Mouse (Mus musculus) limb, embryonic 11.5 days (tissue): ENCODE measurements at regions not wholly inside any gene's neighbourhood (a gene's known extent, or its start where the extent isn't known, plus 50 kb on each side); places are given as distances from the start of the nearest gene placed in this dataset.
"Not testable (repeated sequence)": the region's sequence is repeated elsewhere in the genome, so short reads cannot be mapped to it uniquely, and the experiment has no call there.

Experiments
- ATAC-seq: fragments of 200-750 bp; cut with Nextera tagmentation; 2 replicates; pipeline ENCODE4 v1.8.0; 2017; ENCODE audit warnings: low read depth; ENCODE audit not compliant: insufficient number of reproducible peaks, low FRiP score, low TSS enrichment
- DNase-seq: peaks from one replicate; pipeline ENCODE4 v3.0.0-alpha.2; 2015; ENCODE audit warnings: low spot score
- H3K27ac ChIP-seq: fragments of 300-500 bp; sonication (generic); replicated peaks from 2 replicates; pipeline ENCODE4 v1.5.1; 2014; ENCODE audit warnings: low read depth, mild to moderate bottlenecking, low read length
- H3K27me3 ChIP-seq: fragments of 300-500 bp; sonication (generic); 2 replicates; pipeline ENCODE4 v1.6.1; 2014; ENCODE audit warnings: mild to moderate bottlenecking, low read length, mixed read lengths; ENCODE audit not compliant: control insufficient read depth, insufficient read depth
- H3K36me3 ChIP-seq: fragments of 300-500 bp; sonication (generic); 2 replicates; pipeline ENCODE4 v1.6.1; 2014; ENCODE audit warnings: mild to moderate bottlenecking, low read length, moderate library complexity, mixed read lengths; ENCODE audit not compliant: control insufficient read depth, insufficient read depth
- H3K4me1 ChIP-seq: fragments of 300-500 bp; sonication (generic); 2 replicates; pipeline ENCODE4 v1.6.1; 2014; ENCODE audit warnings: low read length, mixed read lengths; ENCODE audit not compliant: control insufficient read depth, insufficient read depth
- H3K4me2 ChIP-seq: fragments of 300-500 bp; sonication (generic); 2 replicates; pipeline ENCODE4 v1.6.1; 2014; ENCODE audit warnings: low read depth, mild to moderate bottlenecking, moderate library complexity; ENCODE audit not compliant: severe bottlenecking
- H3K4me3 ChIP-seq: fragments of 300-500 bp; sonication (generic); 2 replicates; pipeline ENCODE4 v1.5.1; 2014; ENCODE audit warnings: low read depth, low read length
- H3K9ac ChIP-seq: fragments of 300-500 bp; sonication (generic); 2 replicates; pipeline ENCODE4 v1.6.1; 2014; ENCODE audit warnings: mild to moderate bottlenecking, low read length
- H3K9me3 ChIP-seq: fragments of 300-500 bp; sonication (generic); 2 replicates; pipeline ENCODE4 v1.6.1; 2016; ENCODE audit warnings: low read length; ENCODE audit not compliant: control insufficient read depth
- WGBS: fragments of 180-500 bp; shearing (Covaris S2); extraction: QIAGEN DNeasy Blood & Tissue Kit; methylation state at CpG from one replicate; pipeline ENCODE4 v1.1.7; 2014; 5-methylcytosine and 5-hydroxymethylcytosine counted together

- DNase-seq, result no peak
- Histone ChIP-seq H3K4me1 (no peaks in the 10 kb centered on the region), H3K27me3 (no peaks in the 10 kb centered on the region), H3K9ac (no peak overlapping the region), H3K27ac (no peak overlapping the region), H3K4me2 (no peak overlapping the region), H3K36me3 (no peaks in the 10 kb centered on the region), H3K9me3 (no peaks in the 10 kb centered on the region), H3K4me3 (no peak overlapping the region)
- WGBS, result 80% methylated on average over 5 of the region's 5 CpGs
- no peak for ATAC-seq
Observed at GRCm38 (mm10) chr14:54000527-54000926, 253.4 kb downstream of the Dad1 start.

- no peaks in the 10 kb centered on the region for H3K36me3 ChIP-seq
- H3K9ac ChIP-seq, result no peak overlapping the region
- H3K27me3 ChIP-seq, result no peaks in the 10 kb centered on the region
- H3K4me1 ChIP-seq, result no peaks in the 10 kb centered on the region
- no peaks in the 10 kb centered on the region for H3K9me3 ChIP-seq
- WGBS, result 71% methylated on average over 2 of the region's 2 CpGs
- DNase-seq (no peak), ATAC-seq (no peak)
- H3K4me2 ChIP-seq, result no peak overlapping the region
- H3K27ac ChIP-seq, result no peak overlapping the region
- no peak overlapping the region for H3K4me3 ChIP-seq
Observed at GRCm38 (mm10) chr14:53993427-53993826, 260.5 kb downstream of the Dad1 start.

- Histone ChIP-seq H3K4me3 (no peak overlapping the region), H3K36me3 (no peaks in the 10 kb centered on the region), H3K4me2 (no peak overlapping the region), H3K9me3 (no peaks in the 10 kb centered on the region), H3K9ac (no peak overlapping the region), H3K4me1 (no peaks in the 10 kb centered on the region), H3K27ac (no peak overlapping the region), H3K27me3 (no peaks in the 10 kb centered on the region)
- ATAC-seq (no peak), DNase-seq (no peak)
- 75% methylated on average over 11 of the region's 11 CpGs for WGBS
Observed at GRCm38 (mm10) chr14:53992712-53993286, 261.1 kb downstream of the Dad1 start.

- DNase-seq (no peak), ATAC-seq (no peak)
- Histone ChIP-seq H3K4me1 (no peaks in the 10 kb centered on the region), H3K9ac (no peak overlapping the region), H3K4me2 (no peak overlapping the region), H3K27ac (no peak overlapping the region), H3K4me3 (no peak overlapping the region), H3K9me3 (no peaks in the 10 kb centered on the region), H3K36me3 (no peaks in the 10 kb centered on the region), H3K27me3 (no peaks in the 10 kb centered on the region)
- 25% methylated on average over 4 of the region's 4 CpGs for WGBS
Observed at GRCm38 (mm10) chr14:53991390-53991789, 262.5 kb downstream of the Dad1 start.

- Histone ChIP-seq H3K4me3 (no peak overlapping the region), H3K4me2 (no peak overlapping the region), H3K27ac (no peak overlapping the region), H3K9me3 (no peaks in the 10 kb centered on the region), H3K36me3 (no peaks in the 10 kb centered on the region), H3K4me1 (no peaks in the 10 kb centered on the region), H3K27me3 (no peaks in the 10 kb centered on the region), H3K9ac (no peak overlapping the region)
- 79% methylated on average over 5 of the region's 5 CpGs for WGBS
- ATAC-seq (no peak), DNase-seq (no peak)
Observed at GRCm38 (mm10) chr14:53980771-53981170, 273.1 kb downstream of the Dad1 start.

GRCm38 (mm10) chr14:53961426-53961825 is 292.5 kb downstream of the Dad1 start:
- H3K4me3 ChIP-seq, H3K4me2 ChIP-seq, DNase-seq, H3K27me3 ChIP-seq, H3K27ac ChIP-seq, H3K36me3 ChIP-seq, H3K9me3 ChIP-seq, ATAC-seq, H3K4me1 ChIP-seq, H3K9ac ChIP-seq: not testable (repeated sequence)
- 85% methylated on average over 8 of the region's 11 CpGs for WGBS

GRCm38 (mm10) chr14:53960779-53961178 is 293.1 kb downstream of the Dad1 start:
- Histone ChIP-seq H3K9ac (no peak overlapping the region), H3K4me3 (no peak overlapping the region), H3K4me2 (no peak overlapping the region), H3K36me3 (no peaks in the 10 kb centered on the region), H3K9me3 (no peaks in the 10 kb centered on the region), H3K27ac (no peak overlapping the region), H3K4me1 (no peaks in the 10 kb centered on the region), H3K27me3 (no peaks in the 10 kb centered on the region)
- ATAC-seq (no peak), DNase-seq (no peak)
- WGBS, result 70% methylated on average over 7 of the region's 7 CpGs

- not testable (repeated sequence) for H3K4me3 ChIP-seq, H3K4me2 ChIP-seq, DNase-seq, H3K27ac ChIP-seq, H3K27me3 ChIP-seq, ATAC-seq, H3K36me3 ChIP-seq, H3K9ac ChIP-seq, H3K9me3 ChIP-seq, H3K4me1 ChIP-seq
- WGBS, result 96% methylated on average over 29 of the region's 29 CpGs
Observed at GRCm38 (mm10) chr14:53935791-53936231, 318.1 kb downstream of the Dad1 start.

GRCm38 (mm10) chr14:53935336-53935735 is 318.6 kb downstream of the Dad1 start:
- not testable (repeated sequence) for H3K4me2 ChIP-seq, DNase-seq, H3K27me3 ChIP-seq, H3K4me1 ChIP-seq, H3K4me3 ChIP-seq, H3K9me3 ChIP-seq, H3K27ac ChIP-seq, H3K36me3 ChIP-seq, ATAC-seq, H3K9ac ChIP-seq
- 92% methylated on average over 7 of the region's 13 CpGs for WGBS
